Mouse (Mus musculus) spleen, adult 2 months (tissue): ENCODE measurements at regions not wholly inside any gene's neighbourhood (a gene's known extent, or its start where the extent isn't known, plus 50 kb on each side); places are given as distances from the start of the nearest gene placed in this dataset.

Source experiments
- CTCF ChIP-seq: fragments of 200-500 bp; IDR thresholded peaks from 2 replicates; pipeline ENCODE4 v1.5.1; 2011; ENCODE audit warnings: mild to moderate bottlenecking, inconsistent platforms; ENCODE audit not compliant: insufficient read depth, insufficient read length, insufficient replicate concordance; ENCODE audit errors: extremely low read depth
- POLR2A ChIP-seq: fragments of 200-500 bp; IDR thresholded peaks from 2 replicates; pipeline ENCODE4 v1.6.1; 2011; ENCODE audit warnings: low read depth, low read length, inconsistent platforms

DNA sequence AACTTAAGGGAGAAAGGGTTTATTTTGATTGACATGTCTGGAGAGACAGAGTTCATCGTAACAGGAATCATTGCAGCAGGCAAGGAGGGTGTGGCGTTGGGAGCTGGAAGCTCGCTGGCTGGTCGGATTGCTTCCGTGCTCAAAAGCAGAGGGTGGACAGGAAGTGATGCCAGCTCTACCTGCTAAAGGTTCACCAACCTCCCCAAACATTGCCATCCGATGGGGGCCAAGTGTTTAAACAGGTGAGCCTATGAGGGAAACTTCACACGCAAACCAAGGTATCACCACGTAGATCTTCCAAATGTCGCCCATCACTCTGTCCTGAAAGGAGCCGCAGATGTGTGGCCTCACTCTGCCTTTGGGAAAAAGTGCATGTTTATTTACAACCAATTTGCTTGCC is 162.3 kb upstream of the 3110018I06Rik start:
- TF ChIP-seq POLR2A, result no peak
- TF ChIP-seq CTCF, result no peak
